Mouse (Mus musculus) embryonic fibroblast, embryonic 13.5 days (primary cell): Measurements from ENCODE around the gene Tns1.

Source experiments
- CTCF ChIP-seq: IDR thresholded peaks from 2 replicates; pipeline ENCODE4 v1.5.1; 2011; ENCODE audit warnings: mild to moderate bottlenecking, control low read depth, low read length, moderate library complexity, borderline replicate concordance; ENCODE audit not compliant: insufficient read depth
- POLR2A ChIP-seq: IDR thresholded peaks from 2 replicates; pipeline ENCODE4 v1.6.1; 2011; ENCODE audit warnings: low read depth, mild to moderate bottlenecking, control low read depth, low read length, moderate library complexity

DNA sequence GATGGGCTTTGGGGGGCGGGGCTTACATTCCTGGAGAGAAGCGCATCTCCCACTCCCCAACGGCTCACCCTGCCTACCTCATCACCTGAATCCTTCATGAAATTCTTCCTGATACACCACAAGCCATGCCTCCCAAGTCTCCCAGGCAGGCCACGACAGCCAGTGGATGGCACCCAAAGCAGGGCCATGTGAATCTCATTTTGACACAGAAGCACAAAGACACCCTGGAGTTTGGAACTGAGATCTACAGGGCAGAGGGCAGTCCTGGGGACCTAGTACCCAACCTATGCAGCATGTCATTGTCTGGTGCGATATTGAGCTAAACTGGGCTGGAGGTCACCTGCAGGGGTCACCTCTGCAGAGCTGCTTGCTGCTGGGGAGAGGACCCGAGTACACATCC, 104.0 kb downstream of the Tns1 start:
- TF ChIP-seq CTCF (no peak), POLR2A (no peak)
